Mouse (Mus musculus) brain, embryonic 14.5 days (tissue): ENCODE data around the gene Arv1. TPM values are rescaled to one million over a fixed set of nuclear protein-coding genes. Genes with fewer than 3 reads are reported as not detected.
A peak's percentile ranks its signal among the peaks of the same experiment; 100 is the strongest.

Source experiments
- DNase-seq: peaks from one replicate; pipeline ENCODE4 v3.0.0-alpha.2; 2011; ENCODE audit warnings: low read depth
- CTCF ChIP-seq: fragments of 200-500 bp; IDR thresholded peaks from 2 replicates; pipeline ENCODE4 v1.5.1; 2012; ENCODE audit warnings: inconsistent platforms, mild to moderate bottlenecking, moderate library complexity, borderline replicate concordance; ENCODE audit not compliant: insufficient read depth, insufficient read length; ENCODE audit errors: extremely low read depth
- POLR2A ChIP-seq: fragments of 200-500 bp; IDR thresholded peaks from 2 replicates; pipeline ENCODE4 v1.6.1; 2012; ENCODE audit warnings: mild to moderate bottlenecking, inconsistent platforms, borderline replicate concordance; ENCODE audit not compliant: poor library complexity, insufficient read depth, insufficient read length, severe bottlenecking; ENCODE audit errors: extremely low read depth
- polyA plus RNA-seq: library from polyadenylated mRNA; depleted of rRNA; stranded (reverse); fragments of >200 nt; gene quantifications from 2 replicates; pipeline ENCODE4 v1.2.3, GENCODE M21; 2012

Arv1 gene
- polyA plus RNA-seq, 1 experiment: 45.7 TPM

DNA sequence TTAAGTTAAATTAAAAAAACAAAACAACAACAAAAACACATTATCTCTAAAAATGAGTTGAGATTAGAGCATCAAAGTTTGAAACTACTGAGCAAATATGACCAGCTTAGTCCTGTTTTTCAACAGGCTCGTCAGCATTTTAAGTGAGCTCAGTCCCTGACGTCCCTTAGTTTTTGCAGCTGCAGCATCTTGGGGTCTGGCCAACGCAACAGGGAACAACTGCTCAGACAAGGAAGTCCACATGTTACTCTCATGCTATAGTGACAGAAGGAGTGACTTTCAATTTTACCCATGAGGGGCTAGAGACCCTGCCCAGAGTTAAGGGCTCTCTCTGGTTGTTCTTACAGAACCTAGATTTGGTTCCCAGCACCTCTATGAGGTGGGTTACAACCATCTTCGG, 17.6 kb upstream of the Arv1 start:
- TF ChIP-seq POLR2A (no peak), CTCF (no peak)
- DNase-seq: peak; percentile 12

DNA sequence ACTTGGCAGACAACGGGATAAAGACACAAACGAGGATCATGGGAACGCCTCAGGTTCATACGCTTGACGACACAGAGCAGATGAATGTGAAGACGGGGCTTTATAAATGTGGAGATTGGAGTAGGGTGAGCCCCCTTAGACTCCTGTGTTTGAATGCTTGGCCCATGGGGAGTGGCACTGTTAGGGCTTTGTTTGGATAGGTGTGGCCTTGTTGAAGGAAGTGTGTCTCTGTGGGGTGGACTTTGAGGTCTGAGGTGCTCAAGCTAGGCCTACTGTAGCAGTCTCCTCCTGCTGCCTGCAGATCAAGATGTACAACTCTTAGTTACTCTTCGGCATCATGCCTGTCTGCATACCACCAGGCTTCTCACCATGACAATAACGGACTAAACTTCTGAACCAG, 16.1 kb upstream of the Arv1 start:
- no peak for DNase-seq
- no peak for TF ChIP-seq POLR2A
- TF ChIP-seq CTCF: no peak

DNA sequence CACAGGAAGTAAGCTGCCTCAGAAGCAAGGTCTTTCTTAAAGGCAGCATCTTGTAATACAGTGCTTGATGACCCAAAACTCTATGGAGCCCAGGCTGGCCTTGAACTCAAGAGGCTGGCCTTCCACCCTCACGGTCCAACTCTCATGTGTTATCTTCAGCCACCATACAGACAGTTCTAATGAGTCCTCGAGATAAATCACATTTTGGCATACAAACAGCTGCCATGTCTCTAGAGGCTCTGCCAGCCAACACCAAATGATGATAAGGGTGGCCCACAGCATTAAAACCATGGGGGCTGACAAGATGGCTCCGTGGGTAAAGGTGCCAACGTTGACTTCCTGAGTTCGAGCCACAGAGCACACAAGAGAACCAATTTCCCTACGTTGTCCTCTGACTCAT, 8.7 kb upstream of the Arv1 start:
- DNase-seq: no peak
- no peak for TF ChIP-seq POLR2A
- no peak for TF ChIP-seq CTCF

DNA sequence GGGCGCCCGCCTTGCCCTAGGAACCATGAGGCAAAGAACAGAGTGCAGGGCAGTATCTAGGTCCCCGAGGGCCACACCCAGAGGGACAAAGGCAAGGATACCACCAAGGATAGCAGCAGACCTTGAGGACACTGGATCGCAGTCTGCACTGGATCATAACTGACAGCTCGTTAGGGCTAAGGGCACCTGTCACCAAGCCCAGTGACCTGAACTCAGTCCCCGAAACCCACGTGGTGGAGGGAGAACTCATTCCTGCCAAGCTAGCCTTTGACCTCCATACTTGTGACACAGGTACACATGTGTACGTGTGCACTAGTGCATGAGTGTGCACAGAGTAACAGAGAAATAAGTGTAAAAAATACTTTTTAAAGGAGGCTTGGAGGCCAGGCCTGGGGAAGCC, 6.2 kb upstream of the Arv1 start:
- DNase-seq: no peak
- no peak for TF ChIP-seq POLR2A

DNA sequence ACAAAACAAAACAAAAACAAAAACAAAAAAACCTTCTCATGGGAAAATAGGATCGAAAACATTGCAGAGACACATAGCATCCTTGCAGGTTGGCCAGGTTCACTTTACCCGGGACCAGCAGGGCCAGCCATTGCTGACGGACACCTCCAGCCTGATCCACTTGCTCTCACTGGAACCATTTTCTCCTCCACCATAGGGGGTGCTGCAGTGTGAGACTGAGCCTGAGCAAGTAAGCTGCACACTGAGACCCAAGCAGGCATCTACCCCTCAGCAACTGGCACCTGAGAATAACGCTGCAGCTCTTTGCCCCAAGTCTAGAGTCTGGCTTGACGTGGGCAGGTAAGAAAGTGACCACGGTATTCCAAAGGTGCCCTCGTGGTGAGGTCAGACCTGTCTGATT, 1.8 kb upstream of the Arv1 start:
- DNase-seq: peak; percentile 12
- no peak; the same call in 1 of the 2 replicates for TF ChIP-seq CTCF
- TF ChIP-seq POLR2A: no peak

DNA sequence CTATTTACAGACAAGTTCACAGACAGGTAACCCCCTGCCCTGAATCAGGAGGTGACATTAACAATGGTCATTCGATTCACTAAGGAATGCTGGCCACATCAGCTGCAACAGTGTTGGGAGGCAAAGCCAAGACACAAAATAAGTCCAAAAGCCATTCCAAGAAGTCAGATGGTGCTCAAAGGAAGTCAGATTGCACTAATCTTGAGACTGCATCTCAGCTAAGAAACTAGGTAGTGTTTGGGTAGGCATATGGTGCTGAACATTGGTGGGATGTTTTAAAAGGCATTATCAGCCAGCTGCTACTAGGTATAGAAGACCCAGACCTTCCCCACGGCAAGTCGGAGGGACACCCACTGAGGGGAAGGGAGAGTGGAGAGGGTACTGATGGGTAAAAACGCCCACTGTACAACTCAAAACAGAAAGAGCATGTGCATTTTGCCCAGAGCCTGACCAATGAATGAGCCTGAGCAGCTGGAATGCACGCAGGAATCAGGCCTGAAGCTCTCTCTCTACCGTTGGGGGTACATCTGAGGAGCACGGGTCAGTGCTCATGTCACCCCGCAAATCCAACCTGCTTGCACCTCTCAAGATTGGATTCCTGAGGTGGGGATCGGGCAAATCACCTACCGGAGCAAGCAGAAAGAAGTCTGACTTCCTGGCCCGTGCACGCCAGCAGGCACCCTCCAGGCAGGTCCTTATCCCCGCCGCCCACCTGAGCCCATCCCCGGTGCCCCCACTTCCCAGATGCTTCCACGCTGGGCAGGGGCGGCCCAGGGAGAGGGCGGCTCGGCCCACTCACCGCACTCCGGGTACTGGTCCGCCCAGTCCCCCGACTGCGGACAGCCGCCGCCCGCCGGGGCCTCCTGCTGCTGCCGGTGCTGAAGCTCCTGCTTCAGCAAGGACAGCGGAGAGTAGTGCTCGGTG, 739 bp upstream of the Arv1 start:
- TF ChIP-seq CTCF (no peak), POLR2A (no peak)
- DNase-seq: no peak

DNA sequence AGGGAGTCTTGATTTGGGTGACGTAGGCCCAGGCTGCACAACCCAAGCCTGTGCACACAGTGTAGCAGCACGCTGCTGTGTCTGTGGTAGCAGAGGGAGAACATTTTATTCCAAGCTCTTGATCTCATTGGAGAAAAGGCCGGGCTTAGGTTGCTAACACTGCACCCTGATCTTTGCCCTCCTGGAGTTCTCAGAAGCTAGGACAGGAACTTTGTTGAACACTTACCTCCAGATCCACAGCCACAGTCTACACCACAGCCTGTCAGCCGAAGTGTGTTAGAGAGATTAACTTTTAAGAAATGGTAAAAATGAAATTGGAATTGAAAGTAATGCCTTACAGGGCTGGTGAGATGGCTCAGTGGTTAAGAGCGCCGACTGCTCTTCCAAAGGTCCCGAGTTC, 2.4 kb downstream of the Arv1 start:
- TF ChIP-seq POLR2A (no peak), CTCF (no peak)
- no peak for DNase-seq

DNA sequence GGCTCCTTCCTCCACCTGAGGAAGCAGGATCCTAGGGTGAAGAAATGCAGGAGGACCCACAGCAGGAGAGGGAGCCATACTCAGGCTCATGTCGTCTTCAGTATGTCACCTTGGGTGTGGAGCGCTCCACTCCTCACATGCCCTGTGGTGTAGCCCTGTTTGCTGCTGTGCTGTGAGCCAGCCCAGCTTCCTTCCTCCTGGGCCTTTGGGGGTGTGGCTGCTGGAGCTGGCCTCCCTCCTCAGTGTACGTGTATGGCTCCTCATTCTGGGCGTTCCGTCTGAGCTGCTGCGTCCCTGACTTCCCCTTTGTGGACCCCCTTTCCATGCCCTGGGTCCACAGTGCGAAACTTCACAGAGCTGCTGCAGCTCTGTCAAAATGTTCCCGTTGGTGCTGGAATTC, 10.9 kb downstream of the Arv1 start:
- DNase-seq: no peak
- TF ChIP-seq CTCF (no peak), POLR2A (no peak)

DNA sequence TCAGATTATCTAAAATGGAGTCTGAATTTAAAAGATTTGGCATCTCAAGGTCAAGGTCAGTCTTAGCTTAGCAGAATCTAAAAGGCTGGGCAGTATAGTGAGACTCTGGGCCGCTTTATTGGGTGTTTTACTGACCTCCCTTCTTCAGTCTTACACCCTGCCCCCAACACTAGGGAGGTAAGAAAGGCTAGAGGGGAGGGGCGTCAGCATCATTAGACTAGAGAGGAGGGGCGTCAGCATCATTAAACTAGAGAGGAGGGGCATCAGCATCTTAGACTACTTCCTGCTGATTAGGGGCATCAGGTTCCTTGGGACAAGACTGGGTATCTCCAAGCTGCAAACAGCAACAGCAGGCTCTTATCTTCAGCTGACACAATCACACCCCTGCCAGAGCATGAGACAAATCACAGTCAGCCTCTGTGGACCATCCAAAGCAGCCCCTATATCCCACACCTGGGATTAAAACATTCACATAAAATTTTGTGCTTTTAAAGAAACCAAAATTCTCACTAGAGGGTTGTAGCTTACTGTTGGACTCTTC, 13.5 kb downstream of the Arv1 start:
- no peak for DNase-seq
- TF ChIP-seq CTCF (no peak), POLR2A (no peak)

DNA sequence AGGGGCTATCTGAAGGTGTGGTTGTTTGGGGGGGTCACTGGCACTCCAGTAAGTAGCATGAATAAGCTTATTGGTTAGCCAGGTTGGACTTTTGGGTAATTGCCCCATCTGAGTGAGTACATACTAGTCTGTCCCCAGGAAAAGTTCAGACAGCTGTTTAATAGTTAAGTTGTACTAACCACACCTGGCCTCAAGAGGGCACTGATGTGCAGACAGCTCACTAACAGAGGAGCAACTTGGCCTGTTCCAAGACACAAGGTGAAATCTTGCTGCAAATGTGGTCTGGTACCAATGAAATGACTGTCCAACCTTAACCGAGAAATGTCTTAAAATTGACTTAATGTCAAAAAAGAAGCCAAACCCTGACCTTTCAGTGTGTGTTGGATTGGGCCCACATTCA, 17.3 kb downstream of the Arv1 start:
- DNase-seq: peak; percentile 66
- peak; percentile 70; the same call in 1 of the 2 replicates for TF ChIP-seq CTCF
- TF ChIP-seq POLR2A: no peak

DNA sequence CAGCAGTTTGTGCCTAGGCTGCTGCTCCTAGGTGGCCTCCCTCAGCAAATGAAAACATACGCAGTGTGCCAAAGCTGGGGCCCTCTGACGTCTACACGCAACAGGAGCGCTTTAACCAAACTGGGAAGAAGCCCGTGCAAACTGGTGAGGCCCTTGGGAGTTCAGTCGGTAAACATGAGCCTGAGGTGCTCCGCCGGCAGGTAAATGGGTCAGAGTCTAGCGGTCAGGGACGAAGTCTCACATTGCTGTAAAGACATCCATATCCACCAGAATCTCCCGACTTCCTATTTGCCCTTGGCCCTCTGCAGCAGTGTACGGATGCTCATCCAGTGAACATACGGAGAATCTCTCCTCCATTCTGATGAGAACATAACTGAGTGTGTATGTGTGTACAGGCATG, 24.7 kb downstream of the Arv1 start:
- TF ChIP-seq POLR2A: no peak
- no peak for TF ChIP-seq CTCF
- DNase-seq: no peak

DNA sequence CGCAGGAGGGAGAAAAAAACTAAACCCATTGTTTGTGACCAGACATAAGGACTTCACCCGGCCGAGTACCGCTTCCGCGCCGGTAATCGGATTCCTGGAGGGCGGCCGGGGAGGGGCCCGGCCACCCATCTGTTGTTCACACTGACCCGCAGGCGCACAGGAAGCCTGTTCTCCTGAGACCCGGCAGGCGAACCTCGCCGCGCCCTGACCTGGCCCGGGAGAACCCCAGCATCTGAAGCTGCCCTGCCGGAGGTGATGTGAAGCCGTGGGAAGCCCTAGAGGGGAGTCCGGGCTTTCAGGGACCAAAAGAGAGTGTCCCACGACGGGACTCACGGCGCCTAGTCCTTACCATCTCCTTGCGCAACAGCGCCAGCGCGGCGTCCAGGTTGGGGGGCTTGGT, 29.3 kb downstream of the Arv1 start:
- TF ChIP-seq CTCF: no peak
- TF ChIP-seq POLR2A: no peak

More for the DNA sequence above, 29.3 kb downstream of the Arv1 start:
- DNase-seq: no peak
